Mouse (Mus musculus): ENCODE measurements around the gene Med9. TPM values are rescaled to one million over a fixed set of nuclear protein-coding genes. Genes with fewer than 3 reads are reported as not detected.
A peak's percentile ranks its signal among the peaks of the same experiment; 100 is the strongest.

Med9 gene
- total RNA-seq (2021), result 26.5 and 32.9 TPM in 2 replicates
- long read RNA-seq, transcript Med9-201 (2 exons, 1,920 nt), result major isoform, 40 of 48 reads
- long read RNA-seq, partial matches to known transcripts, result 0 of 48 reads
- long read RNA-seq, other reads (novel, unspliced or antisense), result 8 of 48 reads

- DNase-seq, result peak; percentile 97
Measured at GRCm38 (mm10) chr11:59947752-59948400, at the start of gene Med9. Med9 (plus strand) TSS chr11:59948206.

DNA sequence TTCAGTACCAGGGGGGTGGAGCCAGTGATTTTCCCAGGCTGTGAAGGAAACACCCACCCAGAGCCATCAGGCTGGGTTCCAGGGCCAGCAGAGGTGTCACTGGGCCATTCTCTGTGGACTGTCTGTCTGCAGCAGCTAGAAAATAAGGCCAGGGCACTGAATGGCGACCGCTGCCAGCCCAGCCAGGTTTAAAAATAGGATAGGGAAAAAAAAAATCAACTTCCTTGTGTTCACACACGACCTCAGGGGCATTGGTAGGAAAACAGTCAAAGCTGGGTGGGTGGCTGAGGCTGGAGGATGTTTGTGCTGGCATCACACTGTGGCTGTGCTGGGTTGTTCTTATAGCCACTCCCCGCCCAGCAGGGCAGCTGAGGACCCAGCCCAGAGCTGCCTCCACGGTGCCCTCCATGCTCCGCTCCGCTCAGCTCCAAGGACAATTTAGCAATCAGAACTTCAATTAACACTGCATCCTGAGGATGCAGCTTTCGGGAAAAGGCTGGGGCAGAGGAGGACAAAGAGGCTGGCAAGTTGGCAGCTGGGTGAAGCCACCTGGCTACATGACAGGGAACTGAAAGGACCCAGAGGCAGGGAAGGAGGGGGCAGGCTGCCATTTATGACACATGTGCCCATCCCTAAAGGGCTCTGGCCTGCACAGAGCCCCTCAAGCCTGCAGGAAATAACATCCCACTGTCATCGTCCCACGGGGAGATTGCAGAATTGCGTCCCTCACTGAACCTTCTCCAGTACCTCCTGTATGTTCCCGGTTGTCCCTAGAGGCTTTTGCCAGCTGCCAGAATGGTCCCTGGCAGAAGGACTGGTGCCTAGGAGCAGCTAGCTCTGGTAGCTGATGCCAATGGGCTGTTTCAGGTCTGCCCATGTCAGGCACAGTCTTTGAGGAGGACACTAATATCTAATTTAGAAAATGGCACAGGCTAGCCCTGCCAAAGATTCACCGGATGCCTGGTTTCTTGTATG is 48.0 kb upstream of the Med9 start:
- peak; percentile 34 for DNase-seq

GRCm38 (mm10) chr11:59900995-59901394 is 47.0 kb upstream of the Med9 start:
- DNase-seq, result no peak

DNA sequence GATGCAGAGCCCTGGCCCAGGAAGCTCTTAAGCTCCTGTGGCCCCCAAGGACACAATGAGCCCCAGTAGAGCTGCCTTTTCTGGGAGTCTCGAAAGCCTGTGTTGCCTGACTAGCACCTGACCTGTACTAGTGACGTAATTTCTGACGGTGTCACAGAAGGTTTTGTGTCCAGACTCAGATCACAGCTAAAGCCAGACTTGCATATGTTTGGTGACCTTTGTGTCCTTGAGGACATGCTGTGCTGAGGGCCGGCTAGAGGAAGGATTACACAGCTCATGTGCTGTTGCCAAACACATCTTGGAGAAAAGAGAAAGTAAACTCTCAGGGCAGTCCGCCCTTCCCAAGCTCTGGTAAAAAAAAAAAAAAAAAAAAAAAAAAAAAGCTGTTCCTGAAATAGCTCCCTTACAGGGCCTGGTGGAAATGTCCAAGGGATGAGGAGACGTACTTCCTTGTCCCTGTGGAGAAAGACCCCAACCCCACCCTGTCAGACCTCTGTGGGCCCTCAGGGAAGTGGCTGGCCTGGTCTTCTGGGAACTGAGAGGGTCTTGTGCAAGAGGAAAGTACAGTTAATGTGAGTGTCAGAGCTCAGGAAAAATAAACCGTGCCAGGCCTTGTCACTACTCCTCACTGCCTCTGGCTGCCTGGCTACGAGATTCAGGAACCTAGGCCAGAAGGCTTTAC is 45.8 kb upstream of the Med9 start:
- DNase-seq, result no peak

- no peak for DNase-seq
Measured at GRCm38 (mm10) chr11:59906521-59907123, 41.4 kb upstream of the Med9 start.

- no peak for DNase-seq
Measured at GRCm38 (mm10) chr11:59908446-59908845, 39.6 kb upstream of the Med9 start.

- no peak for DNase-seq
Measured at GRCm38 (mm10) chr11:59910586-59910985, 37.4 kb upstream of the Med9 start.

- DNase-seq, result no peak
Measured at GRCm38 (mm10) chr11:59911523-59911922, 36.5 kb upstream of the Med9 start.

- no peak for DNase-seq
Measured at GRCm38 (mm10) chr11:59913702-59914101, 34.3 kb upstream of the Med9 start.

GRCm38 (mm10) chr11:59918014-59918413 is 30.0 kb upstream of the Med9 start:
- no peak for DNase-seq

GRCm38 (mm10) chr11:59919401-59919800 is 28.6 kb upstream of the Med9 start:
- DNase-seq, result no peak

DNA sequence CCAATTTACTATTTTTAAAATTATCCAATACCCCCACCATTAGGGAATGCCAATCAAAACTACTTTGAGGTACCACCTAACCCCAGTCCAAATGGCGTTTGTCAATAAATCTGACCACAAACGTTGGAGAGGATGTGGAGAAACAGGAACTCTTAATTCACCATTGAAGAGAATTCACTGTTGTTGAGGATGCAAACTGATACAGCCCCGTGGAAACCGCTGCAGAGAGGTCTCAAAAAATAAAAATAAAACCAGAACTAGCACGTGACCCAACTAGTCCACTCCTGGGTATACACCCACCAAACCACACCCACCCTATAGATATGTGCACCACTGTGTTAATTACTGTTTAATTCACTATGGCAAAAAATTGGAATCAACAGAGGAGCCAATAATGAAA is 27.7 kb upstream of the Med9 start:
- no peak for DNase-seq

GRCm38 (mm10) chr11:59921265-59921664 is 26.7 kb upstream of the Med9 start:
- no peak for DNase-seq

GRCm38 (mm10) chr11:59930031-59930430 is 18.0 kb upstream of the Med9 start:
- DNase-seq, result no peak

- DNase-seq, result no peak
Measured at GRCm38 (mm10) chr11:59932560-59933337, 15.3 kb upstream of the Med9 start.

DNA sequence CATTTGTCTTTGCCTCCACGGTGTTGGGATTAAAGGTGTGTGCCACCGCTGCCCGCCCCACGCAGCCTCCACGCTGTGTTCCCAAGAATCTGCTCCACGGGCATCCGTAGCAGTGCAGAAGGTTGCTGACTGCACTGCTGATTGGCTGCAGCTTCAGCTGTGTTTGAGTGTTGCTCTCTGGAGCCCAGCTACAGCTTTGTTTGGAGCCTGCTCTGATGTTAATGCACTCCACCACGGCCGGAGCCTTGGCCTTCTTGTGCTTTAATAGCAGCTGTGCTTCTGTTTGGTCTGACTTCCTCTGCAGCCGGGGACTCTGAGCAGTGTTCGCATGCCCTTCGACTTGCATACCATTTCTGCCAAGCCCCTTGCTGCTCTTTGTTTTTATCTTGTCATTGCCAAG is 14.1 kb upstream of the Med9 start:
- no peak for DNase-seq

- DNase-seq, result no peak
Measured at GRCm38 (mm10) chr11:59937023-59937422, 11.0 kb upstream of the Med9 start.

DNA sequence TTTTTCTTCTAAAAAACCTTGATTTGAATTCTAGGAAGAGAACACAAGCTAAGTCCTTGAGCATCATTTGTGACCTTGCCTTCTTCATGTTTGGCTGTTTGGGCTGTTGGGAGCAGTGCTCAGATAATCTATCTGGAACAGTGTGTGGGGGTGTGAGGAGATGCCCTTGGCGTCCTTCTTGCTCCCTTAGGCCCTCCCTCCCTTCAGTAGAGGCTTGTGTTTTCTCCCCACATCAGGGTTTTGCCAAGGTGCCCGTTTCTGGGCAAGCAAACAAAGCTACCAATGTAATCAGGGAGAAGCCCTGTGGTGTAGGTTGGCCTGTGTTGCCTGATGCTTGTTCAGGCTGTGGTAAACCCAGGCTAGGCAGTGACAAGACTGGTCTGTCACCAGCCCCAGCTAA is 10.4 kb upstream of the Med9 start:
- peak; percentile 20 for DNase-seq

DNA sequence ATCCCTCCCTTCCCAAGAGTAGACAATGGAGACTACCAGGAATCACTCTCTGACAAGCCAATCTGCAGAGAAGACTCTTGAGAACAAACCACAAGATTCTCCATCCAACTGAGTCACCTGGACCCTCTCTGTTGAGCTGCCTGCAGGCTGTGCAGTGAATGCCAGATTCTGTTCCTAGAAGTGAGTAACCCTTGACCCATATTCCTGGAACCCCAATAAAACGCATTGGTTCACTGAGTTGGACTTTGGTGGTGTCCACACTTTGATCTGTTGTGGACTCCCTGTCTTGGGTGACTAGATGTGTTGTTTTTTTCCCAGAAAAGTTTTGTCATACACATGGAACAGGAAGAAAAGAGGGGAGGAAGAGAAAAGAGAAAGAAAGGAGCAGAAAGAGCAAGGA is 8.2 kb upstream of the Med9 start:
- DNase-seq, result no peak

DNA sequence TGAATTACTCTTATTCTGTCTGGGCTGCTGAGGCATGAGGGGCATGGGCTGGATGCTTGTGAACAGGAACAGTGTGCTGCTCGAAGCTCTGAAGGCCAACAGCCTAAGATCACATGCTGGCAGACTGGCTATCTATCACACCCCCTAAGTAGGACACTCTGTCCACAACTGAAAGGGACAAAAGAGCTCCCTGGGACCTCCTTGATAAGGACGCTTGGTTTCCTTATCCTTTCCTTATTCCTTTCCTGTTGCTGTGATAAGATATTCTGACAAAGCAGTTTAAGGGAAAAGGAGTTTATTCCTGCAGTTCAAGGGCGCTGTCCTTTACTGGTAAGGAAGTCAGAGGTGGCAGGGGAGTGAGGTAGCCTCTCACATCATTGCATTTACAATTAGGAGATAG is 7.4 kb upstream of the Med9 start:
- DNase-seq, result no peak

DNA sequence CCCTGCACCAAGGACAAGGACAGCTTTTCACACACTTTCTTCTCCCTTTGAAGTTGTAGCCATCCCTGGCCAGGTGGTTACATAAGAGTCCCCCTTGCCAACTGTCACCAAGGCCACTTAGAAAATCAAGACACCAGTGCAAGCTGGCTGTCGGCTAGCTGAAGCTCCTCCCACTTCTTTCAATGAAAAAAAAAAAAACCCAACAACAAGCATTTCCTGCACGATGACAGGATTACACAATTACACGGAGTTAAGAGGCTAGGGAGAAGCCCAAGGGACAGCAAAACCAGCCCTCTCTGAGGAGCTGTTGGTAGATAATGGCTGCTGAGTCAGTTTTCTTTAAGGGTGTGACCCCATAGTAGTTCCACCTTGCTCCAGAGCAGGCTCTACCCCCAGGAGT is 6.6 kb upstream of the Med9 start:
- peak; percentile 48 for DNase-seq
